Mouse (Mus musculus) thymus, adult 2 months (tissue): ENCODE measurements around the gene Olfr38. TPM values are rescaled to one million over a fixed set of nuclear protein-coding genes. Genes with fewer than 3 reads are reported as not detected.

Experiments used
- DNase-seq: peaks from one replicate; pipeline ENCODE4 v3.0.0; 2021
- H3K27ac ChIP-seq: fragments of 200-500 bp; 2 replicates; pipeline ENCODE4 v1.5.1; 2012; ENCODE audit warnings: low read length, control low read depth; ENCODE audit not compliant: control insufficient read depth, insufficient read depth
- H3K27me3 ChIP-seq: fragments of 200-500 bp; 2 replicates; pipeline ENCODE4 v1.6.1; 2012; ENCODE audit warnings: mild to moderate bottlenecking, low read length, moderate library complexity, mixed read lengths; ENCODE audit not compliant: control insufficient read depth, insufficient read depth
- H3K36me3 ChIP-seq: fragments of 200-500 bp; 2 replicates; pipeline ENCODE4 v1.6.1; 2012; ENCODE audit warnings: mild to moderate bottlenecking, low read length, moderate library complexity; ENCODE audit not compliant: control insufficient read depth, insufficient read depth
- H3K4me1 ChIP-seq: fragments of 200-500 bp; replicated peaks from 2 replicates; pipeline ENCODE4 v1.6.1; 2012; ENCODE audit warnings: low read length; ENCODE audit not compliant: control insufficient read depth, insufficient read depth
- H3K4me3 ChIP-seq: fragments of 200-500 bp; 2 replicates; pipeline ENCODE4 v1.5.1; 2012; ENCODE audit warnings: mild to moderate bottlenecking, low read length, control low read depth, moderate library complexity; ENCODE audit not compliant: control insufficient read depth, insufficient read depth
- CTCF ChIP-seq: fragments of 200-500 bp; IDR thresholded peaks from 2 replicates; pipeline ENCODE4 v1.5.1; 2012; ENCODE audit warnings: mild to moderate bottlenecking, control low read depth, low read length, moderate library complexity, borderline replicate concordance; ENCODE audit not compliant: control insufficient read depth, poor library complexity, insufficient read depth; ENCODE audit errors: extremely low read depth
- POLR2A ChIP-seq: fragments of 200-500 bp; IDR thresholded peaks from 2 replicates; pipeline ENCODE4 v1.6.1; 2012; ENCODE audit warnings: mild to moderate bottlenecking, low read length, control low read depth, moderate library complexity; ENCODE audit not compliant: control insufficient read depth, poor library complexity, insufficient read depth; ENCODE audit errors: extremely low read depth
- WGBS: fragments of 180-500 bp; shearing (Covaris S2); methylation state at CpG from one replicate; pipeline ENCODE4 v1.1.7; 2018; 5-methylcytosine and 5-hydroxymethylcytosine counted together
- polyA plus RNA-seq: library from polyadenylated mRNA; depleted of rRNA; stranded (reverse); fragments of >200 nt; gene quantifications from 2 replicates; pipeline ENCODE4 v1.2.3, GENCODE M21; 2012

Gene Olfr38
- polyA plus RNA-seq, 1 experiment = not detected

- H3K4me1 ChIP-seq = no peaks in the 10 kb centered on the region
- TF ChIP-seq CTCF = no peak
- no peak for TF ChIP-seq POLR2A
- H3K27me3 ChIP-seq = no peaks in the 10 kb centered on the region
- H3K36me3 ChIP-seq = no peaks in the 10 kb centered on the region
- DNase-seq = no peak
- H3K4me3 ChIP-seq = no peak overlapping the region
- H3K27ac ChIP-seq = no peak overlapping the region
Measured at GRCm38 (mm10) chr6:42747846-42748245, 8.4 kb upstream of the Olfr38 start.

DNA sequence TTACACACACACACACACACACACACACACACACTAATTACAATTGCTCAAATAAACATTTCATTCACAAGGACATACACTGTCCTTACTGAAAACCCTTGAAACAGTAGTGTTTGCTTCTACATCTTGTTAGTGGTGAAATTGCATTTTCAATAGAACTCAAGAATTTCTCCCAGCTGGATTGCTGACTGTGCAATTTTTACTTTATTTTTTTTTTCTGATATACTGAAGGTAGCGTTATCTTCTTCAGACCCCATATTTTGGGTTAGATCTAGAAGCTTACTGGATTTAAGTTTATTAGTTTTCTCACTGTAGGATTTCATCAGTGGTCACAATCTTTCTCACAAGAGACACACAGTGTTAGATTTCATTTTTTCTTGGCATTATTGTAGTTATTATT lies 20.9 kb downstream of the Olfr38 start:
- Histone ChIP-seq H3K4me1 (no peaks in the 10 kb centered on the region), H3K27ac (no peak overlapping the region), H3K27me3 (no peaks in the 10 kb centered on the region), H3K4me3 (no peak overlapping the region), H3K36me3 (no peaks in the 10 kb centered on the region)
- TF ChIP-seq POLR2A (no peak), CTCF (no peak)
- WGBS = 92% methylated on average over 1 of the region's 1 CpGs
- no peak for DNase-seq

DNA sequence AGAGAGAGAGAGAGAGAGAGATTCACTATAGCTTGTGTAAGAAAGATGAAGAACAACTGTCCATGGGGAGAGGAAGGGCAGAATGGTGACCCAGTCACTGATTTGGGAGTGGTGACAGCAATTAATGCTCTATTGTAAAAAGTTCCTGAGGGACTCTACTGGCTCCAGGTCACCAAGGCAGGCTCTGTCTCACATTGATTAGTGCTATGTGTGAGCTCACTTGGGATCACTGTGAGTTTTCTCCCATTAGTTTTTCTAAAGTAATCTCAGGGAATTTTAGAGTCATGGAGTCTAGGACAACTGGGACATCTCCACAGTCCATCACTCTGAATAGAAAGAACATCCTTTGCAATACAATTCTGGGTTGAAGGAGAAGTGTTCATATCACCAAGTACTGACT lies 28.6 kb downstream of the Olfr38 start, which contains the start of gene Olfr452:
Olfr452 (plus strand) TSS at position 301 of the 400 bp plus-strand sequence.
- Histone ChIP-seq H3K4me1 (no peaks in the 10 kb centered on the region), H3K27ac (no peak within 1 kb of the TSS), H3K27me3 (no peaks in the 10 kb centered on the region), H3K36me3 (no peaks in the 10 kb centered on the region), H3K4me3 (no peak within 1 kb of the TSS)
- TF ChIP-seq POLR2A = no peak
- TF ChIP-seq CTCF = no peak
- no peak for DNase-seq

DNA sequence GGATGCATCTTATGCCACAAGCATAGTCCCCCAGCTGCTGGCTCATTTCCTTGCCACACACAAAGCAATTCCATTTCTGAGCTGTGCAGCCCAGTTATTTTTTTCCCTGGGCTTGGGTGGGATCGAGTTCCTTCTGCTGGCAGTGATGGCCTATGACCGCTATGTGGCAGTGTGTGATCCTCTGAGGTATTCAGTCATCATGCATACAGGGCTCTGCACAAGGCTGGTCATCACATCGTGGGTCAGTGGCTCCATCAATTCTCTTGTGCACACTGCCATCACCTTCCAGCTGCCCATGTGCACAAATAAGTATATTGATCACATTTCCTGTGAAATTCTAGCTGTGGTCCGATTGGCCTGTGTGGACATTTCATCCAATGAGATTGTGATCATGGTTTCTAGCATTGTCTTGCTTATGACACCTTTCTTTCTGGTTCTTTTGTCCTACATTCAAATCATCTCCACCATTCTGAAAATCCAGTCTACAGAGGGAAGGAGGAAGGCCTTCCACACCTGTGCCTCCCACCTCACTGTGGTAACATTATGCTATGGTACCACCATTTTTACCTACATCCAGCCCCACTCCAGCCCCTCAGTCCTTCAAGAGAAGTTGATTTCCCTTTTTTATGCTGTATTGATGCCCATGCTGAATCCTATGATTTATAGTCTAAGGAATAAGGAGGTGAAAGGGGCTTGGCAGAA lies 34.2 kb downstream of the Olfr38 start:
- no peak for DNase-seq

GRCm38 (mm10) chr6:42790949-42791556 lies 34.8 kb downstream of the Olfr38 start:
- TF ChIP-seq POLR2A (no peak), CTCF (no peak)
- Histone ChIP-seq H3K4me1 (no peaks in the 10 kb centered on the region), H3K36me3 (no peaks in the 10 kb centered on the region), H3K27ac (no peak overlapping the region), H3K4me3 (no peak overlapping the region), H3K27me3 (no peaks in the 10 kb centered on the region)
- WGBS = 90% methylated on average over 9 of the region's 9 CpGs
- no peak for DNase-seq

More for the DNA sequence above, 34.2 kb downstream of the Olfr38 start:
- H3K27me3 ChIP-seq = no peaks in the 10 kb centered on the region
- TF ChIP-seq CTCF (no peak), POLR2A (no peak)
- no peak overlapping the region for H3K27ac ChIP-seq
- no peak overlapping the region for H3K4me3 ChIP-seq
- no peaks in the 10 kb centered on the region for H3K36me3 ChIP-seq
- no peaks in the 10 kb centered on the region for H3K4me1 ChIP-seq
- 53% methylated on average over 4 of the region's 4 CpGs for WGBS

GRCm38 (mm10) chr6:42794982-42795381 lies 38.8 kb downstream of the Olfr38 start:
- WGBS = 93% methylated on average over 3 of the region's 3 CpGs
- DNase-seq = no peak
- Histone ChIP-seq H3K27ac (no peak overlapping the region), H3K4me3 (no peak overlapping the region), H3K4me1 (no peaks in the 10 kb centered on the region), H3K36me3 (no peaks in the 10 kb centered on the region), H3K27me3 (no peaks in the 10 kb centered on the region)
- TF ChIP-seq CTCF (no peak), POLR2A (no peak)
